Mouse (Mus musculus) splenic B cell, adult 2 months (primary cell): ENCODE measurements at regions not wholly inside any gene's neighbourhood (a gene's known extent, or its start where the extent isn't known, plus 50 kb on each side); places are given as distances from the start of the nearest gene placed in this dataset.

Experiments
- DNase-seq: peaks from one replicate; pipeline ENCODE4 v3.0.0-alpha.2; 2011; ENCODE audit warnings: low read depth, low spot score
- H3K27me3 ChIP-seq: 2 replicates; pipeline ENCODE4 v1.6.1; 2012; ENCODE audit warnings: mild to moderate bottlenecking, low read length, moderate library complexity, mixed read lengths; ENCODE audit not compliant: control insufficient read depth, poor library complexity, insufficient read depth, severe bottlenecking
- H3K36me3 ChIP-seq: 2 replicates; pipeline ENCODE4 v1.6.1; 2012; ENCODE audit warnings: mild to moderate bottlenecking, low read length, moderate library complexity, mixed read lengths; ENCODE audit not compliant: control insufficient read depth, poor library complexity, insufficient read depth, severe bottlenecking

DNA sequence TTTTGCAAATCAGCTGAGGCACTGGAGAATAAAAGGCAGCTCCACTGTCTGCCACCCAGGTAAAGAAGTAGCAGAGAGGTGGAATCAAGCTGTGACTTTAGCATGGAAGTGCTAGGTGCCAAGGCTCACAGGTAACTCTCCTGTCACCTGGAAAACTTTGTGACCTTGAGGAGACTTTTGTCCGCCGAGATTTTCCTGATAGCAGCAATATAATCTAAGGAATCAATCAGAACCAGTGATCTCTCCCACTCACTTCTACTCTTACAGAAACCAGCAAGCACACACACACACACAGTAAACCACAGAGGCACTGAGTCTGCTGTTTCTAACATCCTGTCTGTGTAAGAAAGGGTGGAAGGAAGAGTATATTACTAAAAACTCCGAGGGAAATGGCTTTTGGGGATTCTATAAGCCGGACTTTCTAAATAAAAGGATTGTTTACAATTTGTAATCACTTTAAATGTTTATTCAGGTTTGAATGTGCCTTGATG is 206.6 kb upstream of the Nmur2 start:
- H3K27me3 ChIP-seq = no peaks in the 10 kb centered on the region
- no peaks in the 10 kb centered on the region for H3K36me3 ChIP-seq
- DNase-seq = no peak

- no peaks in the 10 kb centered on the region for H3K27me3 ChIP-seq
- no peak for DNase-seq
- H3K36me3 ChIP-seq = no peaks in the 10 kb centered on the region
These were observed 205.9 kb upstream of the Nmur2 start for GRCm38 (mm10) chr11:56246549-56247332.

DNA sequence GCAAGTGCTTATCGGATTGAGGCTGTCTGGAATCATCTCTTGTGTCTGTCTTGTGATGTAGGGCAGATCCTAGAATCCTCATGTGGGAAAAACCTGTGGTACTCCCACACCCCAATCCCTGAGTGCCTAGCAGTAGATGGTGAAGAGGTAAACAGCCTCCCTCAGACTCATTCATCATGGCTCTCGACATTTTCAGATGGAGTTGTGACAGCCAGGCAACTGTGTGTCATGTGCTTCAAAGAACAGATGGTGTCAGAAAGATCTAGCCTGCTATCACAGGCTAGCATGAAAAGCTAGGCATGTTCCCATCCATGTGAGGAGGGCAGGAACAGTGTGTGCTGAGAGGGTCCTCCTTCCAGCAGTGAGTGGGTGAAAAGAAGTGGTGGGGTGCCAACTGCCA is 204.1 kb upstream of the Nmur2 start:
- no peak for DNase-seq
- no peaks in the 10 kb centered on the region for H3K27me3 ChIP-seq
- H3K36me3 ChIP-seq = no peaks in the 10 kb centered on the region

GRCm38 (mm10) chr11:56243447-56243846 is 202.6 kb upstream of the Nmur2 start:
- no peaks in the 10 kb centered on the region for H3K27me3 ChIP-seq
- no peak for DNase-seq
- no peaks in the 10 kb centered on the region for H3K36me3 ChIP-seq

DNA sequence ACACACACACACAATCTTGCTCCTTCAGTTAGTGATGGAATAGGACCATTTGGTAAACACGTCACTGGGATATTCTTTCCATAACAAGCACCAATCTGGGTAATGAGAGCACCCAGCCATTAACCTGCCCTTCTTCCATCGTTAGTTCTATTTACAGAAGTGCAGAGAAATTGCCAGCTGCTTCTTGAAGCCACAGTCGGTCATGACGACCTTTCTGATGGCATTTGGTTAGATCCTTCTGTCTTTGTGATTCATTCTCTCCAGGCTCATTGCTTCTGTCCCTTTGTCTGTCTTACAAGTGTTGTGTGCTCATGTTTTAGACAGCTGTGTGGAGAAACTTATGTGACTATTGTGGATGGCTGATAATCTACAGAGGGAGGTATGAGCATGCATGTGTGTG is 197.9 kb upstream of the Nmur2 start:
- no peak for DNase-seq

GRCm38 (mm10) chr11:56224999-56225398 is 184.2 kb upstream of the Nmur2 start:
- no peaks in the 10 kb centered on the region for H3K27me3 ChIP-seq
- no peaks in the 10 kb centered on the region for H3K36me3 ChIP-seq
- no peak for DNase-seq

More for the DNA sequence above, 197.9 kb upstream of the Nmur2 start:
- no peaks in the 10 kb centered on the region for H3K27me3 ChIP-seq
- H3K36me3 ChIP-seq = no peaks in the 10 kb centered on the region

DNA sequence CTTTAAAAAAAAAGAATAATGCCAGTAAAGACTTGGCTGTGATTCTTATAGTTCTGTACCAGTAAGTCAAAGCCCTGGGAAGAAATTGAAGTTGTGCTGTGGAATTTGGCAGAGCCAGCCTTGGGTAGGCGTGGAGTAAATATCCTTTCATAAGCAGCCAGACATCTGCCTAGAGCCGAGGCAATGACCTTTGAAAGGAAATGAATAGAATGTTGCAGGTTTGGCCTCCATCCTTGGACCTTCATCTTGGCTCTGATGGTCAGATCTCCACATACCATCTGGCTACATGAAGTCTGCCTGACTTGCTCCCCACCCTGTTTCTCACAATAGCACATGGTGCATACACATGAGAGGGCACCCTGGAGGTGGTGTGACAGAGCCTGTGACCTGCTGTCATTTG is 174.9 kb upstream of the Nmur2 start:
- no peaks in the 10 kb centered on the region for H3K36me3 ChIP-seq
- no peaks in the 10 kb centered on the region for H3K27me3 ChIP-seq
- no peak for DNase-seq

DNA sequence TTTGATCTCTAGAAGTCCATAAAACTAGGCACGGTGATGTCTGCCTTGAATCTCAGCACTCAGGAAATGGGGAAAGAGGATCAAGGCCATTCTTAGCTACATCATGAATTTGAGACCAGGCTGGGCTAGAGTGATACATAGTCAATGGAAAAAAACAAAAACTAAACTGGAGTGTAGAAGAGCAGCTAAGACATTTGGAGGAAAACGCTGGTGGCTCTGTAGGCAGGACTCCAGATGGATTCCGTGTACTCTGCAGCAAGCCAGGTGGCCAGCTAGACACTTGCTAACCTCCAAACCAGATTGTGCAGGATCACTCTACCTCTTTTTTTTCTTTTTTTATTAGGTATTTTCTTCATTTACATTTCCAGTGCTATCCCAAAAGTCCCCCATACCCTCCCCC is 161.0 kb upstream of the Nmur2 start:
- DNase-seq = no peak

DNA sequence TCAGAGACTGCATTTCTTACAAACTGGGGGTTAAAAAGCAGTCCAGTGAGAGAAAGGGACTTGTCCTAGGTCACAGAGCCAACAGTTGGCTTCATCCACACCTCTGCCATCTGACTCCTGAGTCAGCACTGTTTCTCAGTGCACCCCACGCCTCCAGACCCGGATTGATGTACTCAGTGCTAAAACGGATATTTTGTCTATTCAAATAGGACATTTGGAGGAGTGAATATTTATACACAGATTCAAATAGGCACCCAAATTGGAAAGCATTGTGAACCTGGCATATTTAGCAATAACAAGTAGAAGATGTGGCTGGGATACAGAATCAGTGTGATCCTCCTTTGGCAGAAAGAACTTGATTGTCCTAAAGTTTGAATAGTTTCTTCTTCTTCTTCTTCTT is 154.5 kb upstream of the Nmur2 start:
- no peaks in the 10 kb centered on the region for H3K27me3 ChIP-seq
- DNase-seq = no peak
- H3K36me3 ChIP-seq = no peaks in the 10 kb centered on the region

More for the DNA sequence above, 161.0 kb upstream of the Nmur2 start:
- H3K36me3 ChIP-seq = no peaks in the 10 kb centered on the region
- no peaks in the 10 kb centered on the region for H3K27me3 ChIP-seq

- DNase-seq = no peak
- no peaks in the 10 kb centered on the region for H3K36me3 ChIP-seq
- no peaks in the 10 kb centered on the region for H3K27me3 ChIP-seq
These were observed 152.6 kb upstream of the Nmur2 start for GRCm38 (mm10) chr11:56193426-56193825.

- Histone ChIP-seq H3K27me3 (no peaks in the 10 kb centered on the region), H3K36me3 (no peaks in the 10 kb centered on the region)
- no peak for DNase-seq
These were observed 133.1 kb upstream of the Nmur2 start for GRCm38 (mm10) chr11:56173895-56174294.

GRCm38 (mm10) chr11:56173246-56173645 is 132.4 kb upstream of the Nmur2 start:
- DNase-seq = no peak
- Histone ChIP-seq H3K27me3 (no peaks in the 10 kb centered on the region), H3K36me3 (no peaks in the 10 kb centered on the region)

- Histone ChIP-seq H3K27me3 (no peaks in the 10 kb centered on the region), H3K36me3 (no peaks in the 10 kb centered on the region)
- no peak for DNase-seq
These were observed 128.8 kb upstream of the Nmur2 start for GRCm38 (mm10) chr11:56169576-56169975.

- no peak for DNase-seq
- no peaks in the 10 kb centered on the region for H3K27me3 ChIP-seq
- H3K36me3 ChIP-seq = no peaks in the 10 kb centered on the region
These were observed 126.0 kb upstream of the Nmur2 start for GRCm38 (mm10) chr11:56166849-56167248.

DNA sequence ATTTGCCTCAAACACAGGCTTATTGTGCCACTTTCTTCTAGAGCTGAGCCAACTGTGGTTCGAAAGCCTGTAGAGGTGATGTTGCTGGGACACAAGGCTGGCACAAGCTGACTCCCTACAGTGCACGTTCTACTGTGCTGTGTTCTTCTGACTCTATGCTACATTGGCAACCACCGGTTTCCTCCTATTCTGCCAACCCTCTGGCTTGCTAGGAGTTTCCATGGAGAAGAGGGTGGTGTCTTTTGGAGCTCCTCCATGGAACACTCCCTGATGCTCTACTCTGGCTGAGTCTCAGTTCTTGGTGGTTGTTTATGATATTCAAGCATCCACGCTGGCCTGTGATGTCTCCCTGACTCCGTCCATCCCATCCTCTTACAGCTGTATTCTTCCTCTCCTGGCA is 124.9 kb upstream of the Nmur2 start:
- Histone ChIP-seq H3K27me3 (no peaks in the 10 kb centered on the region), H3K36me3 (no peaks in the 10 kb centered on the region)
- no peak for DNase-seq

GRCm38 (mm10) chr11:56160286-56160685 is 119.5 kb upstream of the Nmur2 start:
- Histone ChIP-seq H3K36me3 (no peaks in the 10 kb centered on the region), H3K27me3 (no peaks in the 10 kb centered on the region)
- no peak for DNase-seq
